Mouse (Mus musculus): ENCODE measurements around the gene Lrrc1. TPM values are rescaled to one million over a fixed set of nuclear protein-coding genes. Genes with fewer than 3 reads are reported as not detected.

Lrrc1 gene
- polyA plus RNA-seq, 1 experiment from 2014 or later: 4.4 TPM

- Histone ChIP-seq H3K9me3 (replicated peaks) (no peaks in the 10 kb centered on the region), H3K4me3 (no peak overlapping the region), H3K27ac (no peak overlapping the region), H3K27me3 (replicated peaks) (no peaks in the 10 kb centered on the region), H3K36me3 (no peaks in the 10 kb centered on the region), H3K9ac (no peak overlapping the region), H3K4me2 (no peak overlapping the region), H3K4me1 (peaks cover 26% of the 10 kb centered on the region)
- no peak for ATAC-seq
- 76% methylated on average over 7 of the region's 7 CpGs for WGBS (ENCODE audit: insufficient replicate concordance)
Observed at GRCm38 (mm10) chr9:77516782-77517364, 27.8 kb downstream of the Lrrc1 start.

- Histone ChIP-seq H3K27me3 (replicated peaks) (no peaks in the 10 kb centered on the region), H3K27ac (no peak overlapping the region), H3K36me3 (no peaks in the 10 kb centered on the region), H3K9me3 (replicated peaks) (no peaks in the 10 kb centered on the region), H3K4me3 (no peak overlapping the region), H3K4me2 (no peak overlapping the region), H3K4me1 (peaks cover 15% of the 10 kb centered on the region), H3K9ac (no peak overlapping the region)
- no peak for ATAC-seq
- 69% methylated on average over 3 of the region's 3 CpGs for WGBS (ENCODE audit: insufficient replicate concordance)
Observed at GRCm38 (mm10) chr9:77513892-77514291, 30.8 kb downstream of the Lrrc1 start.

- no peak overlapping the region for H3K4me2 ChIP-seq
- H3K27ac ChIP-seq: no peak overlapping the region
- no peaks in the 10 kb centered on the region for H3K9me3 ChIP-seq (replicated peaks)
- no peak overlapping the region for H3K4me3 ChIP-seq
- 70% methylated on average over 6 of the region's 6 CpGs for WGBS (ENCODE audit: insufficient replicate concordance)
- 0 out of 2 replicates have a peak, but pooled peaks cover under 1% of the 10 kb centered on the region for H3K4me1 ChIP-seq
- no peak for ATAC-seq
- H3K9ac ChIP-seq: no peak overlapping the region
- H3K36me3 ChIP-seq: no peaks in the 10 kb centered on the region
- H3K27me3 ChIP-seq (replicated peaks): no peaks in the 10 kb centered on the region
Observed at GRCm38 (mm10) chr9:77512220-77512619, 32.5 kb downstream of the Lrrc1 start.

GRCm38 (mm10) chr9:77510574-77510973, 34.1 kb downstream of the Lrrc1 start:
- H3K4me3 ChIP-seq: no peak overlapping the region
- H3K4me2 ChIP-seq: no peak overlapping the region
- no peaks in the 10 kb centered on the region for H3K36me3 ChIP-seq
- H3K9ac ChIP-seq: no peak overlapping the region
- H3K27ac ChIP-seq: no peak overlapping the region
- ATAC-seq: no peak
- no peaks in the 10 kb centered on the region for H3K4me1 ChIP-seq
- 82% methylated on average over 8 of the region's 8 CpGs for WGBS (ENCODE audit: insufficient replicate concordance)
- H3K27me3 ChIP-seq (replicated peaks): no peaks in the 10 kb centered on the region
- no peaks in the 10 kb centered on the region for H3K9me3 ChIP-seq (replicated peaks)

GRCm38 (mm10) chr9:77507743-77508394, 36.8 kb downstream of the Lrrc1 start:
- H3K9ac ChIP-seq: no peak overlapping the region
- H3K27ac ChIP-seq: no peak overlapping the region
- H3K4me2 ChIP-seq: no peak overlapping the region
- ATAC-seq: no peak
- H3K4me3 ChIP-seq: no peak overlapping the region
- 0 out of 2 replicates have a peak, but pooled peaks cover 2% of the 10 kb centered on the region for H3K4me1 ChIP-seq
- 65% methylated on average over 3 of the region's 3 CpGs for WGBS (ENCODE audit: insufficient replicate concordance)
- H3K9me3 ChIP-seq (replicated peaks): no peaks in the 10 kb centered on the region
- H3K36me3 ChIP-seq: no peaks in the 10 kb centered on the region
- H3K27me3 ChIP-seq (replicated peaks): no peaks in the 10 kb centered on the region

GRCm38 (mm10) chr9:77502548-77503438, 41.9 kb downstream of the Lrrc1 start:
- H3K27me3 ChIP-seq (replicated peaks): no peaks in the 10 kb centered on the region
- 0 out of 2 replicates have a peak, but pooled peaks cover 3% of the 10 kb centered on the region for H3K4me1 ChIP-seq
- H3K9me3 ChIP-seq (replicated peaks): no peaks in the 10 kb centered on the region
- no peak for ATAC-seq
- H3K9ac ChIP-seq: no peak overlapping the region
- WGBS (ENCODE audit: insufficient replicate concordance): 71% methylated on average over 14 of the region's 14 CpGs
- no peaks in the 10 kb centered on the region for H3K36me3 ChIP-seq
- no peak overlapping the region for H3K4me2 ChIP-seq
- no peak overlapping the region for H3K27ac ChIP-seq
- no peak overlapping the region for H3K4me3 ChIP-seq

- H3K27ac ChIP-seq: no peak overlapping the region
- H3K9me3 ChIP-seq (replicated peaks): no peaks in the 10 kb centered on the region
- 71% methylated on average over 6 of the region's 6 CpGs for WGBS (ENCODE audit: insufficient replicate concordance)
- H3K4me3 ChIP-seq: no peak overlapping the region
- no peak overlapping the region for H3K4me2 ChIP-seq
- H3K36me3 ChIP-seq: no peaks in the 10 kb centered on the region
- no peak for ATAC-seq
- H3K4me1 ChIP-seq: peaks cover 5% of the 10 kb centered on the region
- no peaks in the 10 kb centered on the region for H3K27me3 ChIP-seq (replicated peaks)
- H3K9ac ChIP-seq: no peak overlapping the region
Observed at GRCm38 (mm10) chr9:77502171-77502547, 42.5 kb downstream of the Lrrc1 start.

GRCm38 (mm10) chr9:77499084-77499483, 45.6 kb downstream of the Lrrc1 start:
- Histone ChIP-seq H3K4me1 (peaks cover 19% of the 10 kb centered on the region), H3K27me3 (replicated peaks) (no peaks in the 10 kb centered on the region), H3K36me3 (no peaks in the 10 kb centered on the region), H3K9me3 (replicated peaks) (no peaks in the 10 kb centered on the region), H3K4me3 (no peak overlapping the region), H3K9ac (no peak overlapping the region), H3K27ac (no peak overlapping the region), H3K4me2 (no peak overlapping the region)
- WGBS (ENCODE audit: insufficient replicate concordance): 75% methylated on average over 6 of the region's 6 CpGs
- ATAC-seq: no peak

- no peaks in the 10 kb centered on the region for H3K27me3 ChIP-seq (replicated peaks)
- H3K4me1 ChIP-seq: peaks cover 23% of the 10 kb centered on the region
- 43% methylated on average over 3 of the region's 3 CpGs for whole genome bisulfite sequencing (ENCODE audit: insufficient replicate concordance)
- H3K36me3 ChIP-seq: no peaks in the 10 kb centered on the region
- no peak for ATAC-seq
- H3K9me3 ChIP-seq (replicated peaks): no peaks in the 10 kb centered on the region
- H3K4me3 ChIP-seq: no peak overlapping the region
- no peak overlapping the region for H3K27ac ChIP-seq
- no peak overlapping the region for H3K4me2 ChIP-seq
- no peak overlapping the region for H3K9ac ChIP-seq
Observed at GRCm38 (mm10) chr9:77498406-77498805, 46.3 kb downstream of the Lrrc1 start.

- 0 out of 2 replicates have a peak overlapping the region, but pooled peaks have one; percentile 3 for H3K27ac ChIP-seq
Observed at GRCm38 (mm10) chr9:77497173-77497572, 47.5 kb downstream of the Lrrc1 start.

GRCm38 (mm10) chr9:77496540-77497062, 48.1 kb downstream of the Lrrc1 start:
- no peak; the same call in 1 of the 2 replicates for ATAC-seq
- Histone ChIP-seq H3K36me3 (no peaks in the 10 kb centered on the region), H3K4me3 (no peak overlapping the region), H3K27ac (0 out of 2 replicates have a peak overlapping the region, but pooled peaks have one; percentile 3), H3K9me3 (replicated peaks) (no peaks in the 10 kb centered on the region), H3K4me1 (peaks cover 20% of the 10 kb centered on the region), H3K4me2 (peak overlapping the region; percentile 16), H3K9ac (no peak overlapping the region), H3K27me3 (replicated peaks) (no peaks in the 10 kb centered on the region)
- 24% methylated on average over 12 of the region's 12 CpGs for WGBS (ENCODE audit: insufficient replicate concordance)

More at GRCm38 (mm10) chr9:77497173-77497572, 47.5 kb downstream of the Lrrc1 start:
- Histone ChIP-seq H3K36me3 (no peaks in the 10 kb centered on the region), H3K27me3 (replicated peaks) (no peaks in the 10 kb centered on the region), H3K9ac (no peak overlapping the region), H3K4me3 (no peak overlapping the region), H3K4me1 (peaks cover 20% of the 10 kb centered on the region), H3K4me2 (no peak overlapping the region), H3K9me3 (replicated peaks) (no peaks in the 10 kb centered on the region)
- ATAC-seq: no peak
- WGBS (ENCODE audit: insufficient replicate concordance): 47% methylated on average over 6 of the region's 6 CpGs

GRCm38 (mm10) chr9:77494307-77494706, 50.4 kb downstream of the Lrrc1 start:
- no peak for ATAC-seq
- H3K9ac ChIP-seq: no peak overlapping the region
- 57% methylated on average over 7 of the region's 7 CpGs for WGBS (ENCODE audit: insufficient replicate concordance)
- peaks cover 20% of the 10 kb centered on the region for H3K4me1 ChIP-seq
- no peaks in the 10 kb centered on the region for H3K9me3 ChIP-seq (replicated peaks)
- H3K27ac ChIP-seq: no peak overlapping the region
- H3K36me3 ChIP-seq: no peaks in the 10 kb centered on the region
- no peak overlapping the region for H3K4me2 ChIP-seq
- no peak overlapping the region for H3K4me3 ChIP-seq
- H3K27me3 ChIP-seq (replicated peaks): no peaks in the 10 kb centered on the region
